Mouse (Mus musculus): ENCODE measurements around the gene Ptprd.

Gene Ptprd

GRCm38 (mm10) chr4:76044802-76045201 is 2167.0 kb downstream of the Ptprd start:
- DNase-seq (ENCODE audit: low read depth, low spot score) = no peak

- DNase-seq (ENCODE audit: low read depth, low spot score) = peak; percentile 67
Measured at GRCm38 (mm10) chr4:76037178-76037577, 2174.6 kb downstream of the Ptprd start.

- DNase-seq (ENCODE audit: low read depth, low spot score) = no peak
Measured at GRCm38 (mm10) chr4:76025571-76026325, 2186.0 kb downstream of the Ptprd start.

- DNase-seq (ENCODE audit: low read depth, low spot score) = no peak
Measured at GRCm38 (mm10) chr4:76024502-76024821, 2187.3 kb downstream of the Ptprd start.

GRCm38 (mm10) chr4:76023756-76024501 is 2187.8 kb downstream of the Ptprd start:
- DNase-seq (ENCODE audit: low read depth, low spot score) = no peak

GRCm38 (mm10) chr4:76021670-76022069 is 2190.1 kb downstream of the Ptprd start:
- DNase-seq (ENCODE audit: low read depth, low spot score) = no peak

- peak; percentile 56 for DNase-seq (ENCODE audit: low read depth, low spot score)
Measured at GRCm38 (mm10) chr4:76015026-76015425, 2196.7 kb downstream of the Ptprd start.

GRCm38 (mm10) chr4:76014151-76014840 is 2197.5 kb downstream of the Ptprd start:
- DNase-seq (ENCODE audit: low read depth, low spot score) = peak; percentile 83

- DNase-seq (ENCODE audit: low read depth, low spot score) = no peak
Measured at GRCm38 (mm10) chr4:76008580-76008979, 2203.2 kb downstream of the Ptprd start.

GRCm38 (mm10) chr4:76007219-76007618 is 2204.5 kb downstream of the Ptprd start:
- no peak for DNase-seq (ENCODE audit: low read depth, low spot score)

GRCm38 (mm10) chr4:76006717-76007116 is 2205.0 kb downstream of the Ptprd start:
- DNase-seq (ENCODE audit: low read depth, low spot score) = no peak

GRCm38 (mm10) chr4:76004161-76004560 is 2207.6 kb downstream of the Ptprd start:
- DNase-seq (ENCODE audit: low read depth, low spot score) = no peak

GRCm38 (mm10) chr4:76000258-76000657 is 2211.5 kb downstream of the Ptprd start:
- no peak for DNase-seq (ENCODE audit: low read depth, low spot score)

- DNase-seq (ENCODE audit: low read depth, low spot score) = no peak
Measured at GRCm38 (mm10) chr4:75995841-75996240, 2215.9 kb downstream of the Ptprd start.

GRCm38 (mm10) chr4:75994576-75994975 is 2217.2 kb downstream of the Ptprd start:
- no peak for DNase-seq (ENCODE audit: low read depth, low spot score)

- DNase-seq (ENCODE audit: low read depth, low spot score) = no peak
Measured at GRCm38 (mm10) chr4:75993092-75993491, 2218.7 kb downstream of the Ptprd start.

GRCm38 (mm10) chr4:75991621-75992245 is 2220.0 kb downstream of the Ptprd start:
- DNase-seq (ENCODE audit: low read depth, low spot score) = no peak

GRCm38 (mm10) chr4:75974728-75975127 is 2237.0 kb downstream of the Ptprd start:
- DNase-seq (ENCODE audit: low read depth, low spot score) = no peak

GRCm38 (mm10) chr4:75973322-75973721 is 2238.4 kb downstream of the Ptprd start:
- DNase-seq (ENCODE audit: low read depth, low spot score) = no peak

- DNase-seq (ENCODE audit: low read depth, low spot score) = no peak
Measured at GRCm38 (mm10) chr4:75969961-75970360, 2241.8 kb downstream of the Ptprd start.

- DNase-seq (ENCODE audit: low read depth, low spot score) = no peak
Measured at GRCm38 (mm10) chr4:75968618-75969017, 2243.1 kb downstream of the Ptprd start.

GRCm38 (mm10) chr4:75965810-75966209 is 2246.0 kb downstream of the Ptprd start:
- DNase-seq (ENCODE audit: low read depth, low spot score) = no peak

Data from ZHBTc4 (cell line).